Mouse (Mus musculus) liver, embryonic 14.5 days (tissue): ENCODE data around the gene Irf2. TPM values are rescaled to one million over a fixed set of nuclear protein-coding genes. Genes with fewer than 3 reads are reported as not detected.

Experiments used
- ATAC-seq: fragments of 200-750 bp; cut with Nextera tagmentation; 2 replicates; pipeline ENCODE4 v1.8.0; 2017; ENCODE audit warnings: moderate number of reproducible peaks, mild to moderate bottlenecking, moderate library complexity; ENCODE audit not compliant: insufficient read depth
- DNase-seq, 3 experiments: peaks; one replicate each; pipeline ENCODE4 v3.0.0-alpha.2; 2012 to 2013; ENCODE audit warnings: low read depth in 3 of 3, low spot score in 3 of 3
- H3K27ac ChIP-seq: fragments of 300-500 bp; sonication (generic); 2 replicates; pipeline ENCODE4 v1.5.1; 2014; ENCODE audit warnings: moderate library complexity, mild to moderate bottlenecking, control low read depth, inconsistent platforms
- H3K27me3 ChIP-seq: fragments of 300-500 bp; sonication (generic); 2 replicates; pipeline ENCODE4 v1.6.1; 2014; ENCODE audit warnings: mild to moderate bottlenecking, low read length, moderate library complexity; ENCODE audit not compliant: control insufficient read depth, insufficient read depth
- H3K36me3 ChIP-seq: fragments of 300-500 bp; sonication (generic); replicated peaks from 2 replicates; pipeline ENCODE4 v1.6.1; 2014; ENCODE audit warnings: low read depth; ENCODE audit not compliant: control insufficient read depth, insufficient read depth
- H3K4me1 ChIP-seq, 2 experiments: fragments of 200-500 bp in 1 of 2; fragments of 300-500 bp in 1 of 2; sonication (generic) in 1 of 2; replicated peaks; 2 replicates each; pipeline ENCODE4 v1.6.1; 2012 to 2014; ENCODE audit warnings: antibody characterized with exemption in 1 of 2, inconsistent platforms in 1 of 2, low read length in 1 of 2; ENCODE audit not compliant: control insufficient read depth in 2 of 2, insufficient read depth in 2 of 2
- H3K4me2 ChIP-seq: fragments of 300-500 bp; sonication (generic); 2 replicates; pipeline ENCODE4 v1.6.1; 2014; ENCODE audit warnings: low read depth, mild to moderate bottlenecking, control low read depth, moderate library complexity
- H3K4me3 ChIP-seq, 2 experiments: fragments of 200-500 bp in 1 of 2; fragments of 300-500 bp in 1 of 2; sonication (generic) in 1 of 2; 2 replicates each; pipeline ENCODE4 v1.5.1; 2012 to 2014; ENCODE audit warnings: low read depth in 2 of 2, low read length in 2 of 2, mild to moderate bottlenecking in 2 of 2, control low read depth in 1 of 2, inconsistent platforms in 1 of 2, moderate library complexity in 1 of 2; ENCODE audit not compliant: insufficient read depth in 1 of 2
- H3K9ac ChIP-seq: fragments of 300-500 bp; sonication (generic); replicated peaks from 2 replicates; pipeline ENCODE4 v1.6.1; 2014; ENCODE audit warnings: mild to moderate bottlenecking, control low read depth, moderate library complexity
- H3K9me3 ChIP-seq: fragments of 300-500 bp; sonication (generic); 2 replicates; pipeline ENCODE4 v1.6.1; 2016; ENCODE audit warnings: low read length, mixed read lengths; ENCODE audit not compliant: control insufficient read depth
- CTCF ChIP-seq: IDR thresholded peaks from 2 replicates; pipeline ENCODE4 v1.5.1; 2016; ENCODE audit warnings: antibody characterized with exemption, low read depth, control low read depth
- EP300 ChIP-seq: IDR thresholded peaks from 2 replicates; pipeline ENCODE4 v1.6.1; 2016; ENCODE audit warnings: antibody characterized with exemption, low read depth
- WGBS: fragments of 180-500 bp; shearing (Covaris S2); extraction: QIAGEN DNeasy Blood & Tissue Kit; methylation state at CpG from one replicate; pipeline ENCODE4 v1.1.7; 2014; ENCODE audit not compliant: insufficient replicate concordance; 5-methylcytosine and 5-hydroxymethylcytosine counted together
- polyA plus RNA-seq, 2 experiments: library from polyadenylated mRNA; depleted of rRNA in 1 of 2; stranded (reverse) in 1 of 2; unstranded in 1 of 2; fragments of >200 nt; fragmentation: Nextera tagmentation in 1 of 2; extraction: Ambion mirVana in 1 of 2; gene quantifications; 2 replicates each; pipeline versions ENCODE4 v1.2.1 to v1.2.3; 2012 to 2014

Gene Irf2
- polyA plus RNA-seq, 2 experiments = 5.8 to 11.8 TPM

GRCm38 (mm10) chr8:46761454-46761853, 21.9 kb downstream of the Irf2 start:
- H3K9me3 ChIP-seq = no peaks in the 10 kb centered on the region
- ATAC-seq = no peak
- H3K27ac ChIP-seq = no peak overlapping the region

DNA sequence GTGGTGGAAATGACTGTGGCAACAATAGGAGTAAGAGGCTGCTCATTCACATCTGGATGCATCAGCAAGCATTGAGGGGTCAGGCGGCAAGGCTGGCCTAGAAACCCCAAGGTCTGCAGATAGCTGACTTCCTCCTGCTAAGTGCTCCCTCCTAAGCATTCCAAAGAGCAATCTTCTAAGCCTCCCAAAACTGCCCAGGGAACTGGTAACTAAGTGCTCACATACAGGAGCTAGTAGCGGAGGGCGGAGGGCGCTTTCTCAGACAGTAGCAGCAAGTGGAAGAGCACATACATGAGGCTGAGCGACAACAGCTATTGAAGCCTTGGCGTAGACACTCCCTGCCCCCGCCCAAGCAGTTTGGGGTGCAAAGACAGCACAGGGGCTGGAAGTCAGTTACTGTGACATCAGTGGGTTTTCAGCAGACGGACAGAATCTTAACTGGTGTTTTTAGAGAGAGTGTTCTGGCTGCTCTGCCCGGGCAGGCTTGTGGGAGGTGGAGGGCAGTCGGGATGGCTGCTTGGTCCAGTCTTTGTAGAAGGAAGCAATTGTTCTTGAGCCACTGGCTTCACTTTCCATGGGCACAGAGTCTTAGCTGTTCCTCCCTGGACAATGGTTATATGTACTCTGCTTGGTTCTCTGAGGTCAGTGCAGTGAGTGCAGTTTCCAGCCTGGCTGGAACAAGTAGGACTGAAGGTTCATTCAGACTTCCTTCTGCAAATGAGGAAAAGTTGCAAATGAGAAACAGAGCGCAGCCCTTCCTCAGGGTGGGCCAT, 30.1 kb downstream of the Irf2 start:
- Histone ChIP-seq H3K27ac (no peak overlapping the region), H3K4me1 (peaks cover 0 to 19% of the 10 kb centered on the region in 2 experiments), H3K4me3 (no peak overlapping the region), H3K9ac (no peak overlapping the region), H3K4me2 (no peak overlapping the region), H3K27me3 (no peaks in the 10 kb centered on the region), H3K36me3 (no peaks in the 10 kb centered on the region), H3K9me3 (no peaks in the 10 kb centered on the region)
- no peak for DNase-seq
- WGBS = 52% methylated on average over 11 of the region's 11 CpGs
- ATAC-seq = no peak; the same call in 1 of the 2 replicates
- TF ChIP-seq CTCF (no peak), EP300 (no peak)

More at GRCm38 (mm10) chr8:46761454-46761853, 21.9 kb downstream of the Irf2 start:
- DNase-seq = no peak
- TF ChIP-seq CTCF (no peak), EP300 (no peak)
- 64% methylated on average over 6 of the region's 6 CpGs for WGBS
- Histone ChIP-seq H3K9ac (no peak overlapping the region), H3K4me1 (peaks cover 13 to 50% of the 10 kb centered on the region in 2 experiments), H3K36me3 (no peaks in the 10 kb centered on the region), H3K4me3 (no peak overlapping the region), H3K27me3 (no peaks in the 10 kb centered on the region), H3K4me2 (no peak overlapping the region)

DNA sequence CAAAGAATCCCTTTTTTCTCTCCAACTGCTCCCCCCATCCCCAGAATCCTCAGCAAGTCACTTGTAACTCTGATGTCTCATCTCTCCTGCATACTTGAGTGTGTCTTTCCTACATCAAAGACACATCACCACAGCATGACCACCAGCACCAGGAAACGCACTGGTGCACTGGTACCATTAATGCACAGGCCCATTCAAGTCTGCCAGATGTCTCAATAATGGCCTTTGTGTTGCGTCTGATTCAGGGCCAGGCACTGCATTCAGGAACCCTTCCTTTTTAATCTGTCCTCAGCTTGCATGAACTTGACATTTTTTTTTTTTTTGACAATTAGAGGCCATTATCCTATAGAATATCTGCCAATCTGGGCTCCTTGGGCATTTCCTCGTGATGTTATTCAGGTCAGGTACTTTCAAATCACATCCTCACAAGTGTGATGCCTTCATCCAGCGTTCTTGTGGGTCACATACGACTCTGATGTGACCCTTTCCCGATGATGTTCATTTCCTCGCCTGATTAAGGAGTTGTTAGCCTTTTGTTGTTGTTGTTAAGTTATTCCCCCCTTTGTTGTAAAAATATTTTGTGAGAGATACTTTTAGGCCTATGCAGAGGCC, 31.5 kb downstream of the Irf2 start:
- Histone ChIP-seq H3K27ac (no peak overlapping the region), H3K36me3 (no peaks in the 10 kb centered on the region), H3K27me3 (no peaks in the 10 kb centered on the region), H3K9ac (no peak overlapping the region), H3K4me1 (peaks cover 3 to 14% of the 10 kb centered on the region in 2 experiments), H3K9me3 (no peaks in the 10 kb centered on the region), H3K4me2 (no peak overlapping the region), H3K4me3 (no peak overlapping the region)
- DNase-seq = no peak
- ATAC-seq = no peak
- WGBS = 77% methylated on average over 7 of the region's 7 CpGs
- no peak for TF ChIP-seq EP300
- no peak for TF ChIP-seq CTCF

- 42% methylated on average over 6 of the region's 6 CpGs for WGBS
- no peaks in the 10 kb centered on the region for H3K9me3 ChIP-seq
- H3K4me1 ChIP-seq = peaks cover 3 to 14% of the 10 kb centered on the region in 2 experiments
- ATAC-seq (no peak), DNase-seq (no peak)
- H3K36me3 ChIP-seq = no peaks in the 10 kb centered on the region
- no peak overlapping the region for H3K4me2 ChIP-seq
- H3K9ac ChIP-seq = no peak overlapping the region
- no peak overlapping the region for H3K27ac ChIP-seq
- no peak overlapping the region for H3K4me3 ChIP-seq
- no peak for TF ChIP-seq EP300
- TF ChIP-seq CTCF = no peak
- no peaks in the 10 kb centered on the region for H3K27me3 ChIP-seq
Measured at GRCm38 (mm10) chr8:46772801-46773200, 33.3 kb downstream of the Irf2 start.

GRCm38 (mm10) chr8:46777760-46778460, 38.4 kb downstream of the Irf2 start:
- H3K27ac ChIP-seq = no peak overlapping the region
- 73% methylated on average over 10 of the region's 10 CpGs for WGBS

More at GRCm38 (mm10) chr8:46777760-46778460, 38.4 kb downstream of the Irf2 start:
- H3K4me3 ChIP-seq = no peak overlapping the region
- no peaks in the 10 kb centered on the region for H3K9me3 ChIP-seq
- H3K9ac ChIP-seq = no peak overlapping the region
- DNase-seq (no peak), ATAC-seq (no peak)
- no peaks in the 10 kb centered on the region for H3K27me3 ChIP-seq
- no peak overlapping the region for H3K4me2 ChIP-seq
- H3K36me3 ChIP-seq = no peaks in the 10 kb centered on the region
- TF ChIP-seq CTCF (no peak), EP300 (no peak)
- peaks cover 3 to 12% of the 10 kb centered on the region in 2 experiments for H3K4me1 ChIP-seq
